Mouse (Mus musculus) embryo, embryonic 10.5 days (tissue): ENCODE results near the gene Arhgap44.

ENCODE experiments used
- DNase-seq: peaks from one replicate; pipeline ENCODE4 v3.0.0-alpha.2; 2015; ENCODE audit warnings: low spot score

Arhgap44 gene

GRCm38 (mm10) chr11:65080761-65081160 is 82.0 kb downstream of the Arhgap44 start:
- no peak for DNase-seq

GRCm38 (mm10) chr11:65080274-65080673 is 82.5 kb downstream of the Arhgap44 start:
- DNase-seq: no peak

- no peak for DNase-seq
Measured at GRCm38 (mm10) chr11:65069609-65070008, 93.2 kb downstream of the Arhgap44 start.

GRCm38 (mm10) chr11:65069051-65069450 is 93.7 kb downstream of the Arhgap44 start:
- DNase-seq: no peak

GRCm38 (mm10) chr11:65065201-65065600 is 97.6 kb downstream of the Arhgap44 start:
- no peak for DNase-seq

- peak; percentile 37 for DNase-seq
Measured at GRCm38 (mm10) chr11:65061437-65061836, 101.3 kb downstream of the Arhgap44 start.

GRCm38 (mm10) chr11:65059531-65059930 is 103.2 kb downstream of the Arhgap44 start:
- no peak for DNase-seq

- peak; percentile 45 for DNase-seq
Measured at GRCm38 (mm10) chr11:65058224-65058908, 104.4 kb downstream of the Arhgap44 start.

- DNase-seq: no peak
Measured at GRCm38 (mm10) chr11:65055596-65055995, 107.2 kb downstream of the Arhgap44 start.

GRCm38 (mm10) chr11:65054216-65054615 is 108.5 kb downstream of the Arhgap44 start:
- no peak for DNase-seq

GRCm38 (mm10) chr11:65050819-65051218 is 111.9 kb downstream of the Arhgap44 start:
- DNase-seq: no peak

- DNase-seq: no peak
Measured at GRCm38 (mm10) chr11:65049090-65049489, 113.7 kb downstream of the Arhgap44 start.

- no peak for DNase-seq
Measured at GRCm38 (mm10) chr11:65040556-65040955, 122.2 kb downstream of the Arhgap44 start.

GRCm38 (mm10) chr11:65039517-65040095 is 123.2 kb downstream of the Arhgap44 start:
- DNase-seq: peak; percentile 10

- DNase-seq: no peak
Measured at GRCm38 (mm10) chr11:65038996-65039395, 123.8 kb downstream of the Arhgap44 start.

GRCm38 (mm10) chr11:65032221-65032620 is 130.5 kb downstream of the Arhgap44 start:
- DNase-seq: no peak

GRCm38 (mm10) chr11:65030201-65030600 is 132.6 kb downstream of the Arhgap44 start:
- no peak for DNase-seq

- no peak for DNase-seq
Measured at GRCm38 (mm10) chr11:65028049-65028448, 134.7 kb downstream of the Arhgap44 start.

- DNase-seq: no peak
Measured at GRCm38 (mm10) chr11:65022771-65023170, 140.0 kb downstream of the Arhgap44 start.

- no peak for DNase-seq
Measured at GRCm38 (mm10) chr11:65020744-65021143, 142.0 kb downstream of the Arhgap44 start.

- no peak for DNase-seq
Measured at GRCm38 (mm10) chr11:65016754-65017153, 146.0 kb downstream of the Arhgap44 start.

GRCm38 (mm10) chr11:65013906-65014305 is 148.9 kb downstream of the Arhgap44 start:
- no peak for DNase-seq

- DNase-seq: no peak
Measured at GRCm38 (mm10) chr11:65006047-65006446, 156.7 kb downstream of the Arhgap44 start.

GRCm38 (mm10) chr11:65004836-65005235 is 157.9 kb downstream of the Arhgap44 start:
- no peak for DNase-seq
